Mouse (Mus musculus): ENCODE measurements around the gene Ctnnbl1.
A peak's percentile ranks its signal among the peaks of the same experiment; 100 is the strongest.

Gene Ctnnbl1

GRCm38 (mm10) chr2:157736854-157737850 is at the start of gene Ctnnbl1:
Gene Ctnnbl1, plus strand, starts transcription at chr2:157737401.
- DNase-seq (ENCODE audit: low spot score), result peak; percentile 99

- DNase-seq (ENCODE audit: low spot score), result no peak
Measured at GRCm38 (mm10) chr2:157687506-157687905, 49.7 kb upstream of the Ctnnbl1 start.

GRCm38 (mm10) chr2:157691266-157692105 is 45.7 kb upstream of the Ctnnbl1 start:
- DNase-seq (ENCODE audit: low spot score), result no peak

GRCm38 (mm10) chr2:157692365-157692932 is 44.8 kb upstream of the Ctnnbl1 start:
- no peak for DNase-seq (ENCODE audit: low spot score)

- DNase-seq (ENCODE audit: low spot score), result no peak
Measured at GRCm38 (mm10) chr2:157693576-157693975, 43.6 kb upstream of the Ctnnbl1 start.

GRCm38 (mm10) chr2:157696297-157696731 is 40.9 kb upstream of the Ctnnbl1 start:
- no peak for DNase-seq (ENCODE audit: low spot score)

- no peak for DNase-seq (ENCODE audit: low spot score)
Measured at GRCm38 (mm10) chr2:157703155-157703554, 34.0 kb upstream of the Ctnnbl1 start.

GRCm38 (mm10) chr2:157704991-157705776 is 32.0 kb upstream of the Ctnnbl1 start:
- no peak for DNase-seq (ENCODE audit: low spot score)

GRCm38 (mm10) chr2:157705777-157706158 is 31.4 kb upstream of the Ctnnbl1 start:
- DNase-seq (ENCODE audit: low spot score), result no peak

GRCm38 (mm10) chr2:157707191-157707923 is 29.8 kb upstream of the Ctnnbl1 start:
- no peak for DNase-seq (ENCODE audit: low spot score)

GRCm38 (mm10) chr2:157712677-157713076 is 24.5 kb upstream of the Ctnnbl1 start:
- DNase-seq (ENCODE audit: low spot score), result no peak

- no peak for DNase-seq (ENCODE audit: low spot score)
Measured at GRCm38 (mm10) chr2:157715586-157716191, 21.5 kb upstream of the Ctnnbl1 start.

- DNase-seq (ENCODE audit: low spot score), result no peak
Measured at GRCm38 (mm10) chr2:157718441-157718840, 18.8 kb upstream of the Ctnnbl1 start.

- DNase-seq (ENCODE audit: low spot score), result no peak
Measured at GRCm38 (mm10) chr2:157723883-157724573, 13.2 kb upstream of the Ctnnbl1 start.

GRCm38 (mm10) chr2:157724574-157724914 is 12.7 kb upstream of the Ctnnbl1 start:
- DNase-seq (ENCODE audit: low spot score), result no peak

- no peak for DNase-seq (ENCODE audit: low spot score)
Measured at GRCm38 (mm10) chr2:157744619-157745018, 7.4 kb downstream of the Ctnnbl1 start.

- no peak for DNase-seq (ENCODE audit: low spot score)
Measured at GRCm38 (mm10) chr2:157745735-157746134, 8.5 kb downstream of the Ctnnbl1 start.

- no peak for DNase-seq (ENCODE audit: low spot score)
Measured at GRCm38 (mm10) chr2:157746558-157746957, 9.4 kb downstream of the Ctnnbl1 start.

- DNase-seq (ENCODE audit: low spot score), result no peak
Measured at GRCm38 (mm10) chr2:157747989-157748388, 10.8 kb downstream of the Ctnnbl1 start.

- DNase-seq (ENCODE audit: low spot score), result no peak
Measured at GRCm38 (mm10) chr2:157750481-157750880, 13.3 kb downstream of the Ctnnbl1 start.
